7 mouse cellular contexts compared by ENCODE assay signal in the genomic region with DNA sequence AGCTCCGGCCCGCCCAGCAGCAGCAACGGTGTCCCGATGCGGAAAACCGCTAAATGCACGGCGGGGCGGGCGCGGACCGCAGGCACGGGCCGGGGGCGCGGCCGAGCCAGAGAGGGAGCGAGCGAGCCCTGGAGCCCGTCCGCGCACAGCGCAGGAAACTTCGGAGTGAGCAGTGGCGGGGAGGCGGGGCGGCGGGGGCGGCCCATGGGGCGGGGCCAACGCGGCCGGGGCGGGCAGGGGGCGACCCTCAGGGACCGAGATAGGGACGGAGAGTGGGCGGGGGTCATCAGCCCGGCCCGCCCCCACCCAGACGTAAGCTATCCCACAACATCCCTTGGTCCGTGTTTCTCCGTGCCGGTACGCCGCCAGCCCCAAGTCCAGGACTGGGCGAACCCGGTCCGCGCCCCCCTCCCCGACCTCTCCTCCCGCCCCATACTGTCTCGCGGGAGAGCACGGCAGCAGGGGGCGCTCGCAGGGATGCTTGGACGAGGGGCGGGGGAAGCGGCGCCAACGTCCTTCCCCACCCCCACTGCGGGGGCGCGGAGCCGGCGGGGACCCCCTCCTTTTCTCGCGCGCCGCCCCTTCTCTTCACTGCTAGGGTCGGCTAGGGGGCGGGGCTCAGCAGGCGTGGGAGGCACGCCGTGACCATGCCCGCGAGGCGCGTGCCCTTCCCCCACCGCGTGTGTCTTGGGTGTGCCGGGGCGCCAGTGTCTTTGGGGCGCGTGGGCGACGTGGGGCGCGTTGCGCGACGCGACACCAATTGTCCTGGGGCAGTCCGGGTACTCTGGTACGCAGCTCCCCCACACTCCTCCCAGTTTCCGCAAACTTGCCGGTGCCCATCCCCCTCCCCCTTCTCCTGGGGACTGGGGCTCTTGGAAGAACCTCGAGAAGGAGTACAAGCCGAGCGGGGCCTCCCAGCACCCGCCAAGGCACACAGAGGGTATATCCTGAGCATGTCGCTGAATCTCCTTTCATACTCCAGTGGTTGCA. TPM values are rescaled to one million over a fixed set of nuclear protein-coding genes. Genes with fewer than 3 reads are reported as not detected.
A peak's percentile ranks its signal among the peaks of the same experiment; 100 is the strongest.
DNase-seq lines count a peak whose midpoint lies in the region; ATAC-seq lines count a peak whose summit lies in the region.

A gene (minus strand): TSS at position 167 of the 990 bp plus-strand sequence.

- H3K27ac ChIP-seq in forebrain, embryonic 14.5 days (ENCODE audit: low read depth, low read length) = peak within 1 kb of the TSS; percentile 72
- H3K27ac ChIP-seq in hindbrain, embryonic 14.5 days = peak within 1 kb of the TSS; percentile 79
- H3K27ac ChIP-seq in midbrain, embryonic 14.5 days (replicated peaks; ENCODE audit: low read depth, low read length) = peak within 1 kb of the TSS; percentile 84
- H3K27ac ChIP-seq in stomach, embryonic 14.5 days (ENCODE audit: low read length) = peak within 1 kb of the TSS; percentile 75

- intact Hi-C loops in left cerebral cortex, postnatal 36 days (cut with DNase I) = loop anchor here (2.0 to 5.0 kb wide), 2 partner anchors 27 to 37 kb away; no protein-coding TSS in a partner anchor

- DNase-seq in ES-CJ7 (ENCODE audit: low read depth, low spot score) = peak; percentile 65
- peak; percentile 71 to 74 for DNase-seq in adrenal gland, adult 18-20 months (ENCODE audit: low spot score in 2 of 2)
- peak; percentile 84 for DNase-seq in forebrain, embryonic 14.5 days (ENCODE audit: low spot score)
- DNase-seq in hindbrain, embryonic 14.5 days (ENCODE audit: low spot score) = peak; percentile 79
- peak; percentile 46 to 72 for DNase-seq in left cerebral cortex, postnatal 36 days (ENCODE audit: low spot score in 2 of 2)
- DNase-seq in midbrain, embryonic 14.5 days = peak; percentile 91

- peaks cover 11% of the 10 kb centered on the region; the same call in 1 of the 2 replicates for H3K27me3 ChIP-seq in forebrain, embryonic 14.5 days (replicated peaks; ENCODE audit: control insufficient read depth, insufficient read depth, low read length)
- H3K27me3 ChIP-seq in hindbrain, embryonic 14.5 days (ENCODE audit: control insufficient read depth, insufficient read depth, low read length) = peaks cover 7% of the 10 kb centered on the region; the same call in 1 of the 2 replicates
- H3K27me3 ChIP-seq in midbrain, embryonic 14.5 days (ENCODE audit: control insufficient read depth, insufficient read depth, low read length) = peaks cover 5% of the 10 kb centered on the region; the same call in 1 of the 2 replicates
- H3K27me3 ChIP-seq in stomach, embryonic 14.5 days (ENCODE audit: control insufficient read depth, insufficient read depth, low read length) = no peaks in the 10 kb centered on the region

- under 1% methylated on average over 59 of the region's 103 CpGs for WGBS in forebrain, embryonic 14.5 days
- WGBS in hindbrain, embryonic 14.5 days = under 1% methylated on average over 82 of the region's 103 CpGs
- under 1% methylated on average over 96 of the region's 103 CpGs for WGBS in midbrain, embryonic 14.5 days
- WGBS in stomach, embryonic 14.5 days = 1% methylated on average over 81 of the region's 103 CpGs

- ATAC-seq in forebrain, embryonic 14.5 days = peak; percentile 85
- peak; percentile 88 for ATAC-seq in hindbrain, embryonic 14.5 days (ENCODE audit: low FRiP score)
- peak; percentile 76 for ATAC-seq in midbrain, embryonic 14.5 days (ENCODE audit: low FRiP score, low TSS enrichment)
- peak; percentile 85 for ATAC-seq in stomach, embryonic 14.5 days (ENCODE audit: insufficient number of reproducible peaks, insufficient read depth, low FRiP score, low read depth)

- peak within 1 kb of the TSS; percentile 86 for H3K9ac ChIP-seq in forebrain, embryonic 14.5 days (ENCODE audit: low read length)
- peak within 1 kb of the TSS; percentile 88 for H3K9ac ChIP-seq in hindbrain, embryonic 14.5 days
- H3K9ac ChIP-seq in midbrain, embryonic 14.5 days (replicated peaks; ENCODE audit: low read length) = peak within 1 kb of the TSS; percentile 89
- H3K9ac ChIP-seq in stomach, embryonic 14.5 days (replicated peaks; ENCODE audit: low read depth, low read length) = peak within 1 kb of the TSS; percentile 81

- H3K4me2 ChIP-seq in forebrain, embryonic 14.5 days (ENCODE audit: low read length) = peak within 1 kb of the TSS; percentile 93
- H3K4me2 ChIP-seq in hindbrain, embryonic 14.5 days (replicated peaks) = peak within 1 kb of the TSS; percentile 80
- peak within 1 kb of the TSS; percentile 86 for H3K4me2 ChIP-seq in midbrain, embryonic 14.5 days (ENCODE audit: low read length)
- peak within 1 kb of the TSS; percentile 97 for H3K4me2 ChIP-seq in stomach, embryonic 14.5 days (replicated peaks; ENCODE audit: low read depth, low read length)

- no peaks in the 10 kb centered on the region for H3K9me3 ChIP-seq in forebrain, embryonic 14.5 days (replicated peaks; ENCODE audit: control insufficient read depth, low read length)
- H3K9me3 ChIP-seq in hindbrain, embryonic 14.5 days (ENCODE audit: control insufficient read depth, low read length) = no peaks in the 10 kb centered on the region
- no peaks in the 10 kb centered on the region for H3K9me3 ChIP-seq in midbrain, embryonic 14.5 days (ENCODE audit: control insufficient read depth, low read length)
- H3K9me3 ChIP-seq in stomach, embryonic 14.5 days (ENCODE audit: control insufficient read depth, low read depth, low read length) = no peaks in the 10 kb centered on the region

- peaks cover 8% of the 10 kb centered on the region for H3K4me1 ChIP-seq in forebrain, embryonic 14.5 days (ENCODE audit: control insufficient read depth, insufficient read depth, low read length)
- peaks cover 28% of the 10 kb centered on the region for H3K4me1 ChIP-seq in hindbrain, embryonic 14.5 days (replicated peaks; ENCODE audit: control insufficient read depth, insufficient read depth, low read length)
- peaks cover 27% of the 10 kb centered on the region for H3K4me1 ChIP-seq in midbrain, embryonic 14.5 days (ENCODE audit: control insufficient read depth, insufficient read depth, low read length)
- peaks cover 43% of the 10 kb centered on the region for H3K4me1 ChIP-seq in stomach, embryonic 14.5 days (ENCODE audit: control insufficient read depth, insufficient read depth, low read length)

- H3K4me3 ChIP-seq in forebrain, embryonic 14.5 days (ENCODE audit: low read depth, low read length) = peak within 1 kb of the TSS; percentile 72
- H3K4me3 ChIP-seq in hindbrain, embryonic 14.5 days (replicated peaks; ENCODE audit: low read length) = peak within 1 kb of the TSS; percentile 89
- peak within 1 kb of the TSS; percentile 79 for H3K4me3 ChIP-seq in midbrain, embryonic 14.5 days (replicated peaks; ENCODE audit: low read depth, low read length)
- H3K4me3 ChIP-seq in stomach, embryonic 14.5 days (ENCODE audit: low read depth, low read length) = peak within 1 kb of the TSS; percentile 64

- no peaks in the 10 kb centered on the region for H3K36me3 ChIP-seq in forebrain, embryonic 14.5 days (ENCODE audit: control insufficient read depth, insufficient read depth, low read length)
- no peaks in the 10 kb centered on the region for H3K36me3 ChIP-seq in hindbrain, embryonic 14.5 days (replicated peaks; ENCODE audit: control insufficient read depth, insufficient read depth)
- no peaks in the 10 kb centered on the region for H3K36me3 ChIP-seq in midbrain, embryonic 14.5 days (ENCODE audit: control insufficient read depth, insufficient read depth, low read length)
- H3K36me3 ChIP-seq in stomach, embryonic 14.5 days (ENCODE audit: control insufficient read depth, insufficient read depth, low read length) = no peaks in the 10 kb centered on the region

RNA-seq across cellular contexts. Expression of the gene that starts here (rescaled TPM):
- total RNA-seq in adrenal gland, adult 18-20 months (2021) = 10 to 100 TPM; 69.5 to 83.9 TPM
- 5.5 and 11.0 TPM in 2 replicates for polyA plus RNA-seq in forebrain, embryonic 14.5 days (2014; fragmentation: Nextera tagmentation; extraction: Ambion mirVana)
- polyA plus RNA-seq in hindbrain, embryonic 14.5 days (2014; fragmentation: Nextera tagmentation; extraction: Ambion mirVana) = 10.6 and 14.1 TPM in 2 replicates
- total RNA-seq in left cerebral cortex, postnatal 36 days (2021) = 10 to 100 TPM; 29.7 to 53.7 TPM
- polyA plus RNA-seq in midbrain, embryonic 14.5 days (2014; fragmentation: Nextera tagmentation; extraction: Ambion mirVana) = 11.3 and 15.0 TPM in 2 replicates
- polyA plus RNA-seq in stomach, embryonic 14.5 days (2014; fragmentation: Nextera tagmentation; extraction: Ambion mirVana) = 6.1 and 6.6 TPM in 2 replicates

Comparison
In these comparisons a context has a peak if more than half of its experiments do, and no peak if none do; other contexts are left out.
1. Peak in every context shown above with its lines: DNase-seq, ATAC-seq, H3K4me3 ChIP-seq and H3K27ac ChIP-seq.